Mouse (Mus musculus) hindbrain, embryonic 13.5 days (tissue): ENCODE measurements at regions not wholly inside any gene's neighbourhood (a gene's known extent, or its start where the extent isn't known, plus 50 kb on each side); places are given as distances from the start of the nearest gene placed in this dataset.

Experiments used
- ATAC-seq: fragments of 200-750 bp; cut with Nextera tagmentation; 2 replicates; pipeline ENCODE4 v1.8.0; 2017; ENCODE audit warnings: moderate TSS enrichment; ENCODE audit not compliant: low FRiP score
- H3K27ac ChIP-seq: fragments of 300-500 bp; sonication (generic); 2 replicates; pipeline ENCODE4 v1.5.1; 2015; ENCODE audit warnings: inconsistent platforms, mild to moderate bottlenecking, moderate library complexity
- H3K27me3 ChIP-seq: fragments of 300-500 bp; sonication (generic); 2 replicates; pipeline ENCODE4 v1.6.1; 2015; ENCODE audit warnings: mild to moderate bottlenecking, inconsistent platforms
- H3K36me3 ChIP-seq: fragments of 300-500 bp; sonication (generic); 2 replicates; pipeline ENCODE4 v1.6.1; 2015; ENCODE audit warnings: mild to moderate bottlenecking, inconsistent platforms
- H3K4me1 ChIP-seq: fragments of 300-500 bp; sonication (generic); replicated peaks from 2 replicates; pipeline ENCODE4 v1.6.1; 2015; ENCODE audit warnings: inconsistent platforms
- H3K4me2 ChIP-seq: fragments of 300-500 bp; sonication (generic); 2 replicates; pipeline ENCODE4 v1.6.1; 2015; ENCODE audit warnings: inconsistent platforms, mild to moderate bottlenecking, moderate library complexity
- H3K4me3 ChIP-seq: fragments of 300-500 bp; sonication (generic); 2 replicates; pipeline ENCODE4 v1.5.1; 2015; ENCODE audit warnings: mild to moderate bottlenecking, inconsistent platforms
- H3K9ac ChIP-seq: fragments of 300-500 bp; sonication (generic); 2 replicates; pipeline ENCODE4 v1.6.1; 2015; ENCODE audit warnings: mild to moderate bottlenecking, inconsistent platforms
- H3K9me3 ChIP-seq: fragments of 300-500 bp; sonication (generic); 2 replicates; pipeline ENCODE4 v1.6.1; 2016; ENCODE audit warnings: inconsistent platforms
- WGBS: fragments of 180-500 bp; shearing (Covaris S2); methylation state at CpG from one replicate; pipeline ENCODE4 v1.1.7; 2015; 5-methylcytosine and 5-hydroxymethylcytosine counted together

- H3K4me3 ChIP-seq, result no peak overlapping the region
- WGBS, result 95% methylated on average over 1 of the region's 1 CpGs
These were observed 155.6 kb upstream of the Itga4 start for GRCm38 (mm10) chr2:79099601-79100000.

DNA sequence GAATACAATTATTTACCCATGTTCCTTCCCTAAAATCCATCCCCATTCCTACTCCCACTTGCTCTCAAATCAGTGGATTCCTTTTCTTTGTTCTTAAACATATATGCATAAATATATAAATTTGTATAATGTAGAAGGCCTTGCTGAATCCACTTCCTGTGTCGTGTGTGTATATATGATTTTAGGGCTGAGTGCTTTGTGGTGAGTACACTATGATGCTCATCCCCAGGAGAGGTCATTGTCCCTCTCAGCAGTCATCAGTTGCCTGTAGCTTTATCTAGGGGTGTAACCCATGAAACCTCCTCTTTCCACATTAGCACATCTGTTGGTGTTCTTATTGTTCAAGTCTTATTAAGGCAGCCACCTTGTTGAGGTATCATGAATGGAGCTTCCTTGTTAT lies 143.6 kb upstream of the Itga4 start:
- 89% methylated on average over 1 of the region's 1 CpGs for WGBS
- Histone ChIP-seq H3K9me3 (no peaks in the 10 kb centered on the region), H3K4me3 (no peak overlapping the region), H3K36me3 (no peaks in the 10 kb centered on the region), H3K4me1 (no peaks in the 10 kb centered on the region), H3K27ac (no peak overlapping the region), H3K4me2 (no peak overlapping the region), H3K27me3 (no peaks in the 10 kb centered on the region), H3K9ac (no peak overlapping the region)
- ATAC-seq, result no peak

More at GRCm38 (mm10) chr2:79099601-79100000, 155.6 kb upstream of the Itga4 start:
- no peak overlapping the region for H3K27ac ChIP-seq
- no peak overlapping the region for H3K9ac ChIP-seq
- no peak for ATAC-seq
- no peak overlapping the region for H3K4me2 ChIP-seq
- no peaks in the 10 kb centered on the region for H3K4me1 ChIP-seq
- no peaks in the 10 kb centered on the region for H3K9me3 ChIP-seq
- no peaks in the 10 kb centered on the region for H3K36me3 ChIP-seq
- no peaks in the 10 kb centered on the region for H3K27me3 ChIP-seq

GRCm38 (mm10) chr2:79112076-79112475 lies 143.2 kb upstream of the Itga4 start:
- 89% methylated on average over 1 of the region's 1 CpGs for WGBS
- ATAC-seq, result no peak
- Histone ChIP-seq H3K4me2 (no peak overlapping the region), H3K9me3 (no peaks in the 10 kb centered on the region), H3K27me3 (no peaks in the 10 kb centered on the region), H3K4me1 (no peaks in the 10 kb centered on the region), H3K27ac (no peak overlapping the region), H3K9ac (no peak overlapping the region), H3K36me3 (no peaks in the 10 kb centered on the region), H3K4me3 (no peak overlapping the region)

GRCm38 (mm10) chr2:79120610-79121345 lies 134.4 kb upstream of the Itga4 start:
- Histone ChIP-seq H3K27me3 (no peaks in the 10 kb centered on the region), H3K4me1 (no peaks in the 10 kb centered on the region), H3K9me3 (no peaks in the 10 kb centered on the region), H3K27ac (no peak overlapping the region), H3K36me3 (no peaks in the 10 kb centered on the region), H3K4me3 (no peak overlapping the region), H3K4me2 (no peak overlapping the region), H3K9ac (no peak overlapping the region)
- 83% methylated on average over 6 of the region's 6 CpGs for WGBS
- ATAC-seq, result no peak

GRCm38 (mm10) chr2:79122530-79122929 lies 132.7 kb upstream of the Itga4 start:
- no peak overlapping the region for H3K27ac ChIP-seq
- H3K4me1 ChIP-seq, result no peaks in the 10 kb centered on the region
- no peaks in the 10 kb centered on the region for H3K9me3 ChIP-seq
- ATAC-seq, result no peak
- H3K27me3 ChIP-seq, result no peaks in the 10 kb centered on the region
- no peak overlapping the region for H3K4me3 ChIP-seq
- H3K36me3 ChIP-seq, result no peaks in the 10 kb centered on the region
- no peak overlapping the region for H3K4me2 ChIP-seq
- no peak overlapping the region for H3K9ac ChIP-seq

DNA sequence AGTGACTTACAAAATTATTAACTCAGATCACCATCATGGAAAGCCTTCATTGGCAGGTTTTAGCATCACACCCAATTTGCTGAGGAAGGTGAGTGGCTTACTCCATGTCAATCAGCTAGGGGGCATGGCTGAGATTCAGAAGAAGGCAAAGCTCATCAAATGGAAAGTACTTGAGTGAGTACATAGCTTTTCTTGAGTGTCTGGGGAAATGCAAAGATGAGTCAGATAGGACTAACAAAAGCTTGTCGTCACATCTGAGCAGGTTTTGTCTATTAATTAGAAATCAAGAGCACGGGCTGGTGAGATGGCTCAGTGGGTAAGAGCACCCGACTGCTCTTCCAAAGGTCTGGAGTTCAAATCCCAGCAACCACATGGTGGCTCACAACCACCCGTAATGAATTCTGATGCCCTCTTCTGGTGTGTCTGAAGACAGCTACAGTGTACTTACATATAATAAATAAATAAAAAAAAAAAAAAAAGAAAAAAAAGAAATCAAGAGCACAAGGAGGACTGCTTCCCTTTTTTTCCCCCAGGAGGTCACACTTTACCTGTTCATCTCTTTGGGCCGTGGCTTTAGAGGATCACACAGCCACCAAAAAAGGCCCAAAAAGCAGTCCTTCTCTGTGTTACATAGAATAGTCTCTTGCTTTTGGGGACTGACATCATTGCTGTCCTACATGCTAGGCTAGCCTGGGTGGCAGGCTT lies 130.8 kb upstream of the Itga4 start:
- no peak overlapping the region for H3K9ac ChIP-seq
- H3K4me2 ChIP-seq, result no peak overlapping the region
- H3K27ac ChIP-seq, result no peak overlapping the region
- no peaks in the 10 kb centered on the region for H3K27me3 ChIP-seq
- no peaks in the 10 kb centered on the region for H3K9me3 ChIP-seq
- H3K4me1 ChIP-seq, result no peaks in the 10 kb centered on the region
- ATAC-seq, result no peak
- no peak overlapping the region for H3K4me3 ChIP-seq
- 93% methylated on average over 5 of the region's 5 CpGs for WGBS
- H3K36me3 ChIP-seq, result no peaks in the 10 kb centered on the region

GRCm38 (mm10) chr2:79126170-79126879 lies 128.9 kb upstream of the Itga4 start:
- H3K4me2 ChIP-seq, result no peak overlapping the region
- H3K9ac ChIP-seq, result no peak overlapping the region
- H3K4me3 ChIP-seq, result no peak overlapping the region
- no peak for ATAC-seq
- no peaks in the 10 kb centered on the region for H3K4me1 ChIP-seq
- WGBS, result 49% methylated on average over 6 of the region's 6 CpGs
- no peaks in the 10 kb centered on the region for H3K36me3 ChIP-seq
- no peaks in the 10 kb centered on the region for H3K9me3 ChIP-seq
- H3K27me3 ChIP-seq, result no peaks in the 10 kb centered on the region
- no peak overlapping the region for H3K27ac ChIP-seq

- Histone ChIP-seq H3K9me3 (no peaks in the 10 kb centered on the region), H3K9ac (no peak overlapping the region), H3K27me3 (no peaks in the 10 kb centered on the region), H3K36me3 (no peaks in the 10 kb centered on the region), H3K4me2 (no peak overlapping the region), H3K4me3 (no peak overlapping the region), H3K4me1 (no peaks in the 10 kb centered on the region), H3K27ac (no peak overlapping the region)
- 83% methylated on average over 6 of the region's 6 CpGs for WGBS
- ATAC-seq, result no peak
These were observed 128.1 kb upstream of the Itga4 start for GRCm38 (mm10) chr2:79126996-79127741.

- no peaks in the 10 kb centered on the region for H3K9me3 ChIP-seq
- H3K4me3 ChIP-seq, result no peak overlapping the region
- no peak overlapping the region for H3K4me2 ChIP-seq
- no peak overlapping the region for H3K27ac ChIP-seq
- 94% methylated on average over 1 of the region's 1 CpGs for WGBS
- H3K27me3 ChIP-seq, result no peaks in the 10 kb centered on the region
- ATAC-seq, result no peak
- no peaks in the 10 kb centered on the region for H3K4me1 ChIP-seq
- H3K36me3 ChIP-seq, result no peaks in the 10 kb centered on the region
- H3K9ac ChIP-seq, result no peak overlapping the region
These were observed 127.4 kb upstream of the Itga4 start for GRCm38 (mm10) chr2:79127822-79128221.

- Histone ChIP-seq H3K4me2 (no peak overlapping the region), H3K9me3 (no peaks in the 10 kb centered on the region), H3K9ac (no peak overlapping the region), H3K4me3 (no peak overlapping the region), H3K27ac (no peak overlapping the region), H3K36me3 (no peaks in the 10 kb centered on the region), H3K27me3 (no peaks in the 10 kb centered on the region), H3K4me1 (no peaks in the 10 kb centered on the region)
- ATAC-seq, result no peak
- 96% methylated on average over 7 of the region's 7 CpGs for WGBS
These were observed 124.6 kb upstream of the Itga4 start for GRCm38 (mm10) chr2:79130660-79131059.

DNA sequence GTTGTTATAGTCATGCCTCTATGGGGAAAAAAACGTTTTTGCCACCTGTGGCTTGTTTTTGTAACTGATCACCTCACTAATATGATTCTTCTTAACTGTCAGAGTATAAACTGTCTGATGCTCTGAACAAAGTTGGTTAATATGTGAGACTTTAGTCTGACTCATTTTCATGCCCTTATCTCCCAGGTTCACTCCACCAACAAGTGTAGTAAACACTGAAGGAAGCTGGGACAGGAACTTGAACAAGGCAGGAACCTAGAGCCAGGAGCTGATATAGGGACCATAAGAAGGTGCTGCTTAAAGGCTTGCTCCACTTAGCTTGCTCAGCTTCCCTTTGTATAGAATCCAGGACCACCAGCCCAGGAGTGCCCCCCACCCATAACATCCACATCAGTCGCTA lies 124.0 kb upstream of the Itga4 start:
- Histone ChIP-seq H3K36me3 (no peaks in the 10 kb centered on the region), H3K4me2 (no peak overlapping the region), H3K4me3 (no peak overlapping the region), H3K27me3 (no peaks in the 10 kb centered on the region), H3K27ac (no peak overlapping the region), H3K4me1 (no peaks in the 10 kb centered on the region), H3K9me3 (no peaks in the 10 kb centered on the region), H3K9ac (no peak overlapping the region)
- WGBS, result 81% methylated on average over 2 of the region's 2 CpGs
- ATAC-seq, result no peak
